Mouse (Mus musculus): ENCODE data around the gene Sik1. TPM values are rescaled to one million over a fixed set of nuclear protein-coding genes. Genes with fewer than 3 reads are reported as not detected.
A peak's percentile ranks its signal among the peaks of the same experiment; 100 is the strongest.

The Sik1 gene
- polyA plus RNA-seq, 1 experiment from 2014 or later, result 21.8 TPM

- 91% methylated on average over 11 of the region's 11 CpGs for WGBS
- ATAC-seq (ENCODE audit: insufficient read depth, low FRiP score, low read depth), result no peak
- no peak overlapping the region for H3K9ac ChIP-seq
- no peak overlapping the region for H3K4me2 ChIP-seq
- no peaks in the 10 kb centered on the region for H3K36me3 ChIP-seq
- H3K4me3 ChIP-seq (replicated peaks), result no peak overlapping the region
- H3K27ac ChIP-seq, result peak overlapping the region; percentile 90
- peaks cover 37% of the 10 kb centered on the region for H3K4me1 ChIP-seq
- no peaks in the 10 kb centered on the region for H3K27me3 ChIP-seq (replicated peaks)
- H3K9me3 ChIP-seq, result no peaks in the 10 kb centered on the region
Measured at GRCm38 (mm10) chr17:31835528-31836263, 19.9 kb downstream of the Sik1 start.

GRCm38 (mm10) chr17:31834320-31835065 is 21.1 kb downstream of the Sik1 start:
- Histone ChIP-seq H3K4me3 (replicated peaks) (no peak overlapping the region), H3K36me3 (no peaks in the 10 kb centered on the region), H3K9me3 (no peaks in the 10 kb centered on the region), H3K4me1 (peaks cover 37% of the 10 kb centered on the region), H3K27ac (peak overlapping the region; percentile 90), H3K4me2 (no peak overlapping the region), H3K27me3 (replicated peaks) (no peaks in the 10 kb centered on the region), H3K9ac (no peak overlapping the region)
- 58% methylated on average over 6 of the region's 6 CpGs for WGBS
- peak; percentile 40; the same call in 1 of the 2 replicates for ATAC-seq (ENCODE audit: insufficient read depth, low FRiP score, low read depth)

GRCm38 (mm10) chr17:31833752-31834151 is 21.9 kb downstream of the Sik1 start:
- Histone ChIP-seq H3K4me2 (no peak overlapping the region), H3K4me1 (peaks cover 37% of the 10 kb centered on the region), H3K27ac (peak overlapping the region; percentile 90), H3K36me3 (no peaks in the 10 kb centered on the region), H3K9ac (no peak overlapping the region), H3K9me3 (no peaks in the 10 kb centered on the region), H3K4me3 (replicated peaks) (no peak overlapping the region), H3K27me3 (replicated peaks) (no peaks in the 10 kb centered on the region)
- 22% methylated on average over 7 of the region's 7 CpGs for WGBS
- peak; percentile 57 for ATAC-seq (ENCODE audit: insufficient read depth, low FRiP score, low read depth)

DNA sequence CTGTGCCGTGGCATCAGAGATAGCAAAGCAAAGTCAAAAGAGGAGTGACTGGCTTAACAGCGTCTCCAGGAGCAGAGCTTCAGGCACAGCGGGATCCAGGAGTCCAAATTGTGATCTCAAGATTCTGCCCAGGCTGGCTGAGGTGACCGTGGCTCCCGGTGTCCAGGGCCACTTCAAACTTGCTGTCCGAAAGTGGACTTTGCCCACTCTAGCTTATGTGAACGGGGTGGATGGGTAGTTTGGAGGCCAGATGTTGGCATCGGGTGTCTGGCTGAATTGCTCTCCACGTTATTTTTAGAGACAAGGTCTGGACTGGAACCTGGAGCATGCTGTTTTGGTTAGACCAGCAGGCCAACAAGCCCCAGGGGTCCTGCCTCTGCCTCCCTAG is 23.0 kb downstream of the Sik1 start:
- Histone ChIP-seq H3K4me3 (replicated peaks) (no peak overlapping the region), H3K4me1 (peaks cover 46% of the 10 kb centered on the region), H3K9ac (no peak overlapping the region), H3K27ac (peak overlapping the region; percentile 90; the same call in 1 of the 2 replicates), H3K27me3 (replicated peaks) (no peaks in the 10 kb centered on the region), H3K36me3 (no peaks in the 10 kb centered on the region), H3K4me2 (no peak overlapping the region), H3K9me3 (no peaks in the 10 kb centered on the region)
- WGBS, result 90% methylated on average over 9 of the region's 9 CpGs
- ATAC-seq (ENCODE audit: insufficient read depth, low FRiP score, low read depth), result no peak

GRCm38 (mm10) chr17:31831866-31832576 is 23.6 kb downstream of the Sik1 start:
- Histone ChIP-seq H3K27me3 (replicated peaks) (no peaks in the 10 kb centered on the region), H3K4me1 (peaks cover 50% of the 10 kb centered on the region), H3K27ac (peak overlapping the region; percentile 90; the same call in 1 of the 2 replicates), H3K9ac (no peak overlapping the region), H3K36me3 (no peaks in the 10 kb centered on the region), H3K9me3 (no peaks in the 10 kb centered on the region), H3K4me2 (no peak overlapping the region), H3K4me3 (replicated peaks) (no peak overlapping the region)
- ATAC-seq (ENCODE audit: insufficient read depth, low FRiP score, low read depth), result no peak
- WGBS, result 89% methylated on average over 14 of the region's 14 CpGs

DNA sequence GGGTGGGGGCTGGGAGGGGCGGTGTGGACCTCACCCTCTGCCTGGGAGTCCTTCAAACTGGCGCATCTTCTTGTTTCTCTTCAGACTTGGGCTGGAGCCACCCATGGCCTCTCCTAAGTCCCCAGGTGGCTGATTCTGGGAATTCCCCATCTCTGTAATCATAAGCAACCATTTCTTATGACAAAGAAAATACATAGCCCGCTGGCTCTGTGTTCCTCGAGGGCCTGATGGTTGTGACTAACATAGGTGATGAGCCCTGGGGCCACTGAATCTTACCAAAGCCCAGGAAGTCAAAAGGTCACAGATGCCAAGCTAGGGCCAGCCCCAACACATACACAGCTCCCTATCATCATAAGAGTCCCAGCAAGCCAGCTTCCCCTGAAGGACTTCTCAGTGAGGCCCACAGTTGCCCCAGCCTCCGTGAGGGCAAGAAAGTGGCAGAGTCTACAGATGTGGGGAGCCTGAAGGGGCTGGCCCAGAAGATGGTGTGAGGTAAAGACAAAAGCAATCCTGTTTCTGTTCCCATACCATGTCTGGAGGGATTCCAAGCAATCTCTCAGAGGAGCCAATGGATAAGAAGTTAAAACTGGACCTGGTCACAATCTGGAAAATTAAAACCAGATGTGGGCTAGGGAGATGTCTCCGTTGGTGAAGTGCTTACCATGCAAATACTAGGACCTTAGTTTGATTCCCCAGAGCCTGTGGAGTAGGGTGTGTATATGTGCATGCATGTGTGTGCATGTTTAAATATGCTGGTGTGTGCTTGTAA is 24.3 kb downstream of the Sik1 start:
- ATAC-seq (ENCODE audit: insufficient read depth, low FRiP score, low read depth), result no peak

DNA sequence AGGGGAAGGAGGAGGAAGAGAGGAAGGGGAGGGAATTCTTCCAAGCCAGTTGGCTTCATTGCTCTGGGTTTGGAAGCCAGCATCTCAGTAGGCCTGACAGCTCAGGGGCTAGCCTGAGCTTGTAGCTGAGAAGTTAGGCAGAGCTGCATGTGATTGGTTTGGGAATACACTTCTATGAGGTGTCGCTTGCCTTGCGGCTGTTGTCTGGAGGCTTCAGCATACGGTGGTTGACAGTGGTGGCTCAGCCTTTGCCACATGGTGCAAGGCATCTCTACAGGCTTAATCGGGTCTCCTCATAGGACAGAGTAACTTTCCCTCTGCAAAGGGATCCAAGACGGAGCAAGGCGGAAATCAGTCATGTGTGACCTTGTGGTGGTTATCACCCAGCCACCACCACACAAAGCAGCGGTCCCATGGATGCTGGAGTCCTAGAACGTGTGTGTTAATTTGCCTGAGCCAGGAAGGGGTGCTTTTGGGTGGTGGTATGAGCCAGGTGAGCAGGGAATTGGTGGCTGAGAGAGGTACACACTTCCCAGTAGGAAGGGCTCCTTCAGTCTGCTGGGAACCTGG is 25.0 kb downstream of the Sik1 start:
- Histone ChIP-seq H3K9ac (no peak overlapping the region), H3K4me2 (no peak overlapping the region), H3K27ac (no peak overlapping the region), H3K36me3 (no peaks in the 10 kb centered on the region), H3K27me3 (replicated peaks) (no peaks in the 10 kb centered on the region), H3K4me1 (peaks cover 59% of the 10 kb centered on the region), H3K4me3 (replicated peaks) (no peak overlapping the region), H3K9me3 (no peaks in the 10 kb centered on the region)
- no peak for ATAC-seq (ENCODE audit: insufficient read depth, low FRiP score, low read depth)
- 84% methylated on average over 8 of the region's 8 CpGs for WGBS

More for the DNA sequence above, 24.3 kb downstream of the Sik1 start:
- Histone ChIP-seq H3K36me3 (no peaks in the 10 kb centered on the region), H3K4me3 (replicated peaks) (no peak overlapping the region), H3K27ac (no peak overlapping the region), H3K27me3 (replicated peaks) (no peaks in the 10 kb centered on the region), H3K4me1 (peaks cover 57% of the 10 kb centered on the region), H3K4me2 (no peak overlapping the region), H3K9ac (no peak overlapping the region), H3K9me3 (no peaks in the 10 kb centered on the region)
- 67% methylated on average over 6 of the region's 6 CpGs for WGBS

DNA sequence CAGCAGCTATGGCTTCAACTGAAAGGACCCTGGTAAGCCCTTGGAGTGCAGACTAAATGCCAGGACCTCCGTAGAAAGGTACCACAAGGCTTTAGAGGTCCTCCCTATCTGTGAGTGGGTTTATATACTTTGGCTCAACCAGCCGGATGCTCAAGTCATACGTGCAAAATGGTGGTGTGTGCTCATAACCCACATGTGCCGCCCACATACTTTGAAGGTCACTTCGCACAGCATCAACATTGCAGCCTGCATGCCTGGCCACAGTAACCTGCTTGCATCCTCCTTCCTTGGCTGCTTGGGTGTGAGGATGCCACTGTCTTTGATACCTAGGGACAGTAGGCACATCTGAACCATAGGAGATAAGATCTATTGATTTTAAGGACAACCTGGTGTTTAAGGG is 26.7 kb downstream of the Sik1 start:
- Histone ChIP-seq H3K27me3 (replicated peaks) (no peaks in the 10 kb centered on the region), H3K9ac (no peak overlapping the region), H3K4me3 (replicated peaks) (no peak overlapping the region), H3K4me2 (no peak overlapping the region), H3K9me3 (no peaks in the 10 kb centered on the region), H3K27ac (no peak overlapping the region), H3K36me3 (no peaks in the 10 kb centered on the region), H3K4me1 (peaks cover 45% of the 10 kb centered on the region)
- WGBS, result 84% methylated on average over 5 of the region's 5 CpGs
- no peak for ATAC-seq (ENCODE audit: insufficient read depth, low FRiP score, low read depth)

- Histone ChIP-seq H3K4me1 (peaks cover 37% of the 10 kb centered on the region), H3K27ac (peak overlapping the region; percentile 89), H3K9ac (no peak overlapping the region), H3K9me3 (no peaks in the 10 kb centered on the region), H3K4me2 (no peak overlapping the region), H3K4me3 (replicated peaks) (no peak overlapping the region), H3K27me3 (replicated peaks) (no peaks in the 10 kb centered on the region), H3K36me3 (no peaks in the 10 kb centered on the region)
- WGBS, result 69% methylated on average over 5 of the region's 5 CpGs
- no peak for ATAC-seq (ENCODE audit: insufficient read depth, low FRiP score, low read depth)
Measured at GRCm38 (mm10) chr17:31828118-31828517, 27.5 kb downstream of the Sik1 start.

DNA sequence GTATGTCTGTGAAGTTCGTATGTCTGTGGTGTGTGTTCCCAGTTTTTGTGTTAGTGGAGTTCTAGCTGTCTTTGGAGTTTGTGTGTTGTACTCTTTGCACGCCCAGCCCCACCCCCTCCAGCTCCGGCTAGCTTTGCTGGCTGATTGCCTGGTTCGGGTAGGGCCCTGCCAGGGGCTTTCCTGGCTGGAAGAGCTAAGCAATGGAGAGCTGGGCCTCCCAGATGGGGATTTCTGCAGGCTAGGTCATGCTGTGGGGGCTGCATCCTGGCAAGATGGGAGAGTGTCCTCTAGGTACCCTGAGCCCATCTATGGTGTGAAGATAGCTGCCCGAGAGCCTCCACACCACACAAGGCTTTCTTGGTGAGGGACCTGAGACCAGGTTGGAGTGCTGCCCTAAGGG is 28.4 kb downstream of the Sik1 start:
- ATAC-seq (ENCODE audit: insufficient read depth, low FRiP score, low read depth), result peak; percentile 69
- peaks cover 34% of the 10 kb centered on the region for H3K4me1 ChIP-seq
- WGBS, result 19% methylated on average over 5 of the region's 5 CpGs
- H3K27ac ChIP-seq, result peak overlapping the region; percentile 89
- no peaks in the 10 kb centered on the region for H3K27me3 ChIP-seq (replicated peaks)
- no peak overlapping the region for H3K9ac ChIP-seq
- no peaks in the 10 kb centered on the region for H3K36me3 ChIP-seq
- no peaks in the 10 kb centered on the region for H3K9me3 ChIP-seq
- no peak overlapping the region for H3K4me3 ChIP-seq (replicated peaks)
- H3K4me2 ChIP-seq, result peak overlapping the region; percentile 14; the same call in 1 of the 2 replicates

- Histone ChIP-seq H3K9ac (no peak overlapping the region), H3K9me3 (no peaks in the 10 kb centered on the region), H3K4me2 (no peak overlapping the region), H3K27me3 (replicated peaks) (no peaks in the 10 kb centered on the region), H3K4me3 (replicated peaks) (no peak overlapping the region), H3K36me3 (no peaks in the 10 kb centered on the region), H3K27ac (peak overlapping the region; percentile 89), H3K4me1 (peaks cover 34% of the 10 kb centered on the region)
- WGBS, result 32% methylated on average over 6 of the region's 6 CpGs
- ATAC-seq (ENCODE audit: insufficient read depth, low FRiP score, low read depth), result peak; percentile 34
Measured at GRCm38 (mm10) chr17:31826669-31827068, 28.9 kb downstream of the Sik1 start.
